Mouse (Mus musculus) c-Kit-positive CD71-negative TER-119-negative erythroid progenitor cells, embryonic 14.5 days (primary cell): ENCODE data around the gene Ap3d1.
A peak's percentile ranks its signal among the peaks of the same experiment; 100 is the strongest.

Experiments used
- DNase-seq: peaks from one replicate; pipeline ENCODE4 v3.0.0-alpha.2; 2013; ENCODE audit warnings: low read depth

The Ap3d1 gene

GRCm38 (mm10) chr10:80665981-80666733 is 75.9 kb downstream of the Ap3d1 start:
- no peak for DNase-seq

DNA sequence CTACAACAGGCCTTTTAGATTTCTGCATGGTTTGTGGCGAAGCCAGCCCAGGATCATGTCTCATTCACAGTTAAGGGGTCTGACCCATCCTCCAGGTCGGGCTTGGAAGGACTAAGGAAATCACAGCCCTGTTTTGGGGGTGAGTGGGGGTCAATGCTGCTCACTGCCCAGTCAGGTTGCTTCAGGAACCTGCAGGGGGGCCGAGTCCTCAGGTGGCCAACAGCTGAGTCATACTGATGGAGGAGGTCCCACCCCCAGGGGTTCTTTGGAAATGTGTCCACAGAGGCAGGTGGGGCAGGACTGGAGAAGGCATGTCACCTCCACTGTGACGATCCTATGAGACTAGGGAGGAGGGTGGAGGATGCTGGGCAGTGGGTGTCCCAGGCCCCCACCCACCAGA is 76.6 kb downstream of the Ap3d1 start:
- DNase-seq, result no peak

DNA sequence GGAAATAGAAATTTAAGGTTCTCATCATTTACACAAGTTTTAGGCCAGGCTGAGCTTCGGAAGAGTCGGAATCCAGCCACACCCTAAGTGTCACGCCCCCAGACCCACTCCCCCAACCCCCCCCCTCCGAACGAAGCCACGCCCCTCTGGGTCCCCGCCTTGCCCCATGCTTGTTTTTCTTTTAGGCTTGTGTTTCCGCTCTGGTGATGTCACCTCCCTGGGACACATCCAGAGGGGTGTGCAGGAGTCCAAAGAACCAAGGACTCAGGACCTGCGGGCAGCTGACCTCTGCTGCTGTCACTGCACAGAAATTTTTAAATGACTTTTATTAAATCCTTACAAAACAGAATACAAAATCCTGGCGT is 77.1 kb downstream of the Ap3d1 start:
- DNase-seq, result no peak

DNA sequence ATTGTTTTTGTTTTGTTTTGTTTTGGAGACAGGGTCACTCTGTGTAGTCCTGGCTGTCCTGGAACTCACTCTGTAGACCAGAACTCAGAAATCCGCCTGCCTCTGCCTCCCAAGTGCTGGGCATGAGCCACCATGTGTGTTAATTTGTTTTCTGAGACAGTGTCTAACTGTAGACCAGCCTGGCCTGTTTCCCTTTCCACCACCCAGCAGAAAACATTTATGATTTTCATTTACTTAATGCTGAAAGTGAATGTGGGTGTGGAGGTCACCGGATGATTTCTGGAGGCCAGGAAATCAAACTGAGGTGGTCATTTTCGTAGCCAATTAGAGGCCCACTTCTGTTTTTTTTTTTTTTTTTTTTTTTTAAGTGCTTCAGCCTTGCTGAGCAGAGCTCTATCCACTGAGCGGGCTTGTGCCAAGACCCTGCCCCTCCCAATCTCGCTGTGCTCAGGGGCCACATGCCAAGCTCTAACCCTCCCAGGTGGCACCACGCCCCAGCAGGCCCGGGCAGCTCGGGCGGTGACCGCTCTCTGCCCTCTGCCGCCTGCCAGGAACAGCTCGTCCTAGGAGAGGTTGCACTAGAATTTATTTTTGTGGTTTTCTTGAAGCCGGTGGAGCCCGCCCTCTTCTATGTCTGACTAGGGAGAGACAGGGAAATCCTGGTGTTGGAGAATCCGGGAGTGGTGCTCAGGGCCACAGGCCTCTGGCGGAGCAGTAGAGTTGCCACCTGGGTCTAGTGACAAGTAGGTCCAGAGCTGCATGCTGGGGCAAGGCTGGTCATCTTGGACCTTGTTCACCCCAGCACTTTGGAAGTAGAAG is 77.7 kb downstream of the Ap3d1 start:
- peak; percentile 43 for DNase-seq

GRCm38 (mm10) chr10:80663485-80664196 is 78.4 kb downstream of the Ap3d1 start:
- peak; percentile 43 for DNase-seq

DNA sequence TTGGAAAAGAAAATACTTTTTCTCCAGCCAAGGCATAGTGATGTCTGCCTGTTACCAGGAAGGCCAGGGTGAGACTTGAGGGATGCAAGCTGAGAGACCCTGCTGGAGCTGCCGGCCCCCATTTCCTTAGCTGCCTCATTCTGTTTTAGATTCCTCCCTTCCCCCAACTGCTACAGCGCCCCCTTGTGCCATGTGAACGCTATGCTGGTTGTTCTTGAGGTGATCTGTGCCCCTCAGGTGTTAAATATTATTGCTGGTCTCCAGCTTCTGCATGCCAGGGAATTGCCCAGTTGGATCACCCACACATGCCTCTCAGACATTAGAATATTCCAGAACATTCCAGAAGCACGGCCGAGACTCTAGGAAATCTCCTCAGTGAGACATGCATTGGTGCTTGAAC is 80.9 kb downstream of the Ap3d1 start:
- peak; percentile 78 for DNase-seq

GRCm38 (mm10) chr10:80659213-80659612 is 82.9 kb downstream of the Ap3d1 start:
- peak; percentile 67 for DNase-seq

DNA sequence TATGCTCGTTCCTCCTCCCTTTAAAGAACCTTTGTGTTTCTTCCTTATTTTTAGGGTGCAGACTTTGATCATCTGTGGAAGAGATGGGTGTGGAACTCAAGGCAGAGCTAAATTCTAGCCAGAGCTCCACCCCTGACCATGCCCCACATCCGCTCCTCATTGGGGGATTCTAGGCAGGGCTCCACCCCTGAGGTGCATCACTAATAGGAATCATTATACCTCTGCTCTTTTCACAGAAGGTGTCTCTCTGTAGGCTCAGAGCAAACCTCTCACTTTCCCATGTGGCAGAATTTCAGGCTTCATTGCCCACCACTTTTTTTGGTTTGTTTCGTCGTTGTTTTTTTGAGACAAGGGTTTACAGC is 83.2 kb downstream of the Ap3d1 start:
- no peak for DNase-seq

DNA sequence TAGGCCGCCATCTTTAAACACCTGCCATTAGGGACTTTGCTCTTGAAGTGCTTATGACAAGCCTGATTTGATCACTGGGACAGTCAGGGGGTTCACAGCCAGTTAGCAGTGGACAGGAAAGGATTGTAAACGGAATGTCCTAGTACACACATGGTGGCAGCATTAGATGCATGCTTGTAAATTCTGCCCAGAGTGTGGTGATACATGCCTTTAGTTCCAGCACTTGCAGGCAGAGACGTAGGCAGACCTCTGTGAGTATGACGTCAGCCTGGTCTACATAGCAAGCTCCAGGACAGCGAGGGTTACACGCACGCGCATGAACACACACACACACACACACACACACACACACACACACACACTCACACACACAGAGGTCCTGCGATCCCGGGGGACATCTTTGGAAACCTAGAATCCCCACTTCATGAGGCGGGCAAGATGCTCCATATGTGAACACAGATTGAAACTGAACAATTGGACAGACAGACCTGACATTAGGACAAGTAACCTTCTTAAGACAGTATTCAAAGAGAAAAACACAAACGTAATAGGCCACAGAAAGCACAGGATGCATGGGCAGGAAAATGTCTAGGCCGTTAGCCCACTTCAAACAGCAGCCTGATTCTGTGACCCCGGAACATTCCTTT is 83.7 kb downstream of the Ap3d1 start:
- no peak for DNase-seq
